17 mouse cellular contexts compared by ENCODE assay signal in the genomic region with DNA sequence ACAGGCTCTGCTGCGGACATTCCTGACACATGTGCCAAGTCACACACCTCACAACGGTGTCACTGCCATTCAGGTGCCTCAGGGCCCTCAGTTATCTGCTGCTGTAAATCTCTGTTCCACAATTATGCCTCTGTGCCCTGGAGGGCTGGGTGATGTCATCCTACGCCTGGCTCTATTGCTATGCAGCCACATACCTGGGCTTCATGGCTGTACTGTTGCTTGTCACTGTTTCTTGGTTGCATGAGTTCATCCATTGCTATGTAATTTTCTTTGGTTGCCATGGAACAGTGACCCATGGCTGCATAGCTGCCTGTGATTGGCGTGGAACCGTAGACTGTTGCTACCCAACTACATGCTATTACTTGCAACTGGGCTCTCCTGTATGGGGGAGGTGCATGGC. TPM values are rescaled to one million over a fixed set of nuclear protein-coding genes. Genes with fewer than 3 reads are reported as not detected.
DNase-seq lines count a peak whose midpoint lies in the region; ATAC-seq and TF ChIP-seq lines count a peak whose summit lies in the region.
"Had no signal": no experiment of that assay in that cellular context is flagged by ENCODE, and none has a peak within 500 bp of the region (broad histone marks: within the 10 kb centered on the region; RNA-seq: fewer than 3 reads in every experiment).

No protein-coding gene starts in this region.

- no peaks in the 10 kb centered on the region for H3K36me3 ChIP-seq in intestine, embryonic 16.5 days (ENCODE audit: control insufficient read depth, insufficient read depth, low read length)
- H3K36me3 ChIP-seq in intestine, embryonic 15.5 days = no peaks in the 10 kb centered on the region
- no peaks in the 10 kb centered on the region for H3K36me3 ChIP-seq in neural tube, embryonic 13.5 days
- no peaks in the 10 kb centered on the region for H3K36me3 ChIP-seq in neural tube, embryonic 15.5 days
- no peaks in the 10 kb centered on the region for H3K36me3 ChIP-seq in forebrain, embryonic 16.5 days (ENCODE audit: control insufficient read depth, insufficient read depth)
- H3K36me3 ChIP-seq in midbrain, postnatal 0 days (ENCODE audit: insufficient read depth, low read length) = no peaks in the 10 kb centered on the region
- H3K36me3 ChIP-seq: heart, embryonic 13.5 days; hindbrain, embryonic 15.5 days had no signal

- 66% methylated on average over 5 of the region's 5 CpGs for WGBS in intestine, embryonic 16.5 days
- WGBS in intestine, embryonic 15.5 days = 67% methylated on average over 5 of the region's 5 CpGs
- 58% methylated on average over 5 of the region's 5 CpGs for WGBS in neural tube, embryonic 13.5 days
- 65% methylated on average over 5 of the region's 5 CpGs for WGBS in neural tube, embryonic 15.5 days
- WGBS in forebrain, embryonic 16.5 days = 72% methylated on average over 5 of the region's 5 CpGs
- WGBS in midbrain, postnatal 0 days = 65% methylated on average over 5 of the region's 5 CpGs

- no peak overlapping the region for H3K4me3 ChIP-seq in intestine, embryonic 16.5 days (ENCODE audit: low read length)
- H3K4me3 ChIP-seq in intestine, embryonic 15.5 days (replicated peaks) = no peak overlapping the region
- no peak overlapping the region for H3K4me3 ChIP-seq in neural tube, embryonic 13.5 days
- no peak overlapping the region for H3K4me3 ChIP-seq in neural tube, embryonic 15.5 days (replicated peaks)
- no peak overlapping the region for H3K4me3 ChIP-seq in forebrain, embryonic 16.5 days (replicated peaks; ENCODE audit: low read length)
- H3K4me3 ChIP-seq in midbrain, postnatal 0 days (ENCODE audit: low read depth, low read length) = no peak overlapping the region
- H3K4me3 ChIP-seq: heart, embryonic 13.5 days; hindbrain, embryonic 15.5 days had no signal

- H3K4me2 ChIP-seq in intestine, embryonic 16.5 days (ENCODE audit: low read depth, low read length) = no peak overlapping the region
- H3K4me2 ChIP-seq in intestine, embryonic 15.5 days (replicated peaks) = no peak overlapping the region
- H3K4me2 ChIP-seq in neural tube, embryonic 13.5 days = no peak overlapping the region
- H3K4me2 ChIP-seq in neural tube, embryonic 15.5 days = no peak overlapping the region
- no peak overlapping the region for H3K4me2 ChIP-seq in forebrain, embryonic 16.5 days (ENCODE audit: low read length)
- no peak overlapping the region for H3K4me2 ChIP-seq in midbrain, postnatal 0 days (ENCODE audit: low read depth, low read length, poor library complexity, severe bottlenecking)
- H3K4me2 ChIP-seq: heart, embryonic 13.5 days; hindbrain, embryonic 15.5 days had no signal

- no peak overlapping the region for H3K9ac ChIP-seq in intestine, embryonic 16.5 days (ENCODE audit: low read depth, low read length)
- no peak overlapping the region for H3K9ac ChIP-seq in intestine, embryonic 15.5 days
- no peak overlapping the region for H3K9ac ChIP-seq in neural tube, embryonic 13.5 days
- no peak overlapping the region for H3K9ac ChIP-seq in neural tube, embryonic 15.5 days (replicated peaks)
- no peak overlapping the region for H3K9ac ChIP-seq in forebrain, embryonic 16.5 days (replicated peaks; ENCODE audit: low read depth, low read length)
- no peak overlapping the region for H3K9ac ChIP-seq in midbrain, postnatal 0 days (replicated peaks; ENCODE audit: low read length, poor library complexity, severe bottlenecking)
- H3K9ac ChIP-seq: heart, embryonic 13.5 days; hindbrain, embryonic 15.5 days had no signal

- no peaks in the 10 kb centered on the region for H3K27me3 ChIP-seq in intestine, embryonic 16.5 days (replicated peaks; ENCODE audit: control insufficient read depth, insufficient read depth, low read length)
- H3K27me3 ChIP-seq in intestine, embryonic 15.5 days (replicated peaks) = no peaks in the 10 kb centered on the region
- peaks cover 17% of the 10 kb centered on the region for H3K27me3 ChIP-seq in neural tube, embryonic 13.5 days
- H3K27me3 ChIP-seq in neural tube, embryonic 15.5 days (replicated peaks) = peaks cover 7% of the 10 kb centered on the region; the same call in 1 of the 2 replicates
- no peaks in the 10 kb centered on the region for H3K27me3 ChIP-seq in forebrain, embryonic 16.5 days (replicated peaks; ENCODE audit: control insufficient read depth, insufficient read depth, low read length)
- no peaks in the 10 kb centered on the region for H3K27me3 ChIP-seq in midbrain, postnatal 0 days (ENCODE audit: insufficient read depth, low read length)
- H3K27me3 ChIP-seq: hindbrain, embryonic 15.5 days had no signal

- TF ChIP-seq CTCF in midbrain, postnatal 0 days (IDR thresholded peaks at IDR 0.05) = no peak

- no peaks in the 10 kb centered on the region for H3K9me3 ChIP-seq in intestine, embryonic 16.5 days (ENCODE audit: control insufficient read depth, low read length)
- H3K9me3 ChIP-seq in intestine, embryonic 15.5 days = no peaks in the 10 kb centered on the region
- no peaks in the 10 kb centered on the region for H3K9me3 ChIP-seq in neural tube, embryonic 13.5 days
- H3K9me3 ChIP-seq in neural tube, embryonic 15.5 days (replicated peaks) = no peaks in the 10 kb centered on the region
- no peaks in the 10 kb centered on the region for H3K9me3 ChIP-seq in forebrain, embryonic 16.5 days (ENCODE audit: control insufficient read depth, low read length)
- H3K9me3 ChIP-seq in midbrain, postnatal 0 days (ENCODE audit: low read length) = no peaks in the 10 kb centered on the region
- H3K9me3 ChIP-seq: heart, embryonic 13.5 days; hindbrain, embryonic 15.5 days had no signal

- no peaks in the 10 kb centered on the region for H3K4me1 ChIP-seq in intestine, embryonic 16.5 days (ENCODE audit: control insufficient read depth, insufficient read depth, low read length)
- H3K4me1 ChIP-seq in intestine, embryonic 15.5 days (replicated peaks) = no peaks in the 10 kb centered on the region
- H3K4me1 ChIP-seq in neural tube, embryonic 13.5 days (replicated peaks) = peaks cover 53% of the 10 kb centered on the region
- peaks cover 36% of the 10 kb centered on the region for H3K4me1 ChIP-seq in neural tube, embryonic 15.5 days
- H3K4me1 ChIP-seq in forebrain, embryonic 16.5 days (replicated peaks; ENCODE audit: control insufficient read depth, insufficient read depth, low read length) = peaks cover 42% of the 10 kb centered on the region
- peaks cover 15% of the 10 kb centered on the region for H3K4me1 ChIP-seq in midbrain, postnatal 0 days (ENCODE audit: insufficient read depth, low read length)

- peak; percentile 40 for DNase-seq in midbrain, postnatal 0 days (ENCODE audit: low spot score)
- DNase-seq in left cerebral cortex, adult 8-10 months (ENCODE audit: low spot score in 2 of 2) = no peak
- DNase-seq in urinary bladder, adult 18-20 months (ENCODE audit: low spot score in 2 of 2) = no peak
- DNase-seq: adrenal gland, postnatal 10 days; cerebellum, adult 8-10 months; gastrocnemius, postnatal 36 days; lung, adult 18-20 months; lung, postnatal 36 days; thymus, adult 2 months had no signal

- no peak overlapping the region for H3K27ac ChIP-seq in intestine, embryonic 16.5 days (ENCODE audit: low read length)
- no peak overlapping the region for H3K27ac ChIP-seq in intestine, embryonic 15.5 days
- H3K27ac ChIP-seq in neural tube, embryonic 13.5 days (replicated peaks) = no peak overlapping the region
- H3K27ac ChIP-seq in neural tube, embryonic 15.5 days (replicated peaks) = no peak overlapping the region
- H3K27ac ChIP-seq in forebrain, embryonic 16.5 days (ENCODE audit: low read length) = peak overlapping the region; percentile 17; the same call in 1 of the 2 replicates
- no peak overlapping the region for H3K27ac ChIP-seq in midbrain, postnatal 0 days (ENCODE audit: low read depth, low read length)
- H3K27ac ChIP-seq: heart, embryonic 13.5 days; hindbrain, embryonic 15.5 days had no signal

- peak; percentile 42; the same call in 1 of the 2 replicates for ATAC-seq in intestine, embryonic 16.5 days
- ATAC-seq in intestine, embryonic 15.5 days = no peak
- ATAC-seq in neural tube, embryonic 13.5 days (ENCODE audit: low read depth) = peak; percentile 11; the same call in 1 of the 2 replicates
- ATAC-seq in neural tube, embryonic 15.5 days (ENCODE audit: low FRiP score) = no peak
- ATAC-seq in forebrain, embryonic 16.5 days = no peak
- ATAC-seq in midbrain, postnatal 0 days (ENCODE audit: low FRiP score) = peak; percentile 18

RNA-seq across cellular contexts. Expression of a gene that starts 7.9 kb away (rescaled TPM):
- 2.6 and 3.3 TPM in 2 replicates for polyA plus RNA-seq in intestine, embryonic 16.5 days (2015; fragmentation: Nextera tagmentation; extraction: Ambion mirVana)
- 4.5 and 4.6 TPM in 2 replicates for polyA plus RNA-seq in intestine, embryonic 15.5 days (2015; fragmentation: Nextera tagmentation; extraction: Ambion mirVana)
- polyA plus RNA-seq in neural tube, embryonic 13.5 days (2015; fragmentation: Nextera tagmentation; extraction: Ambion mirVana) = 47.5 and 48.5 TPM in 2 replicates
- 20.6 and 21.5 TPM in 2 replicates for polyA plus RNA-seq in neural tube, embryonic 15.5 days (2015; fragmentation: Nextera tagmentation; extraction: Ambion mirVana)
- 9.2 and 11.7 TPM in 2 replicates for polyA plus RNA-seq in forebrain, embryonic 16.5 days (2015; fragmentation: Nextera tagmentation; extraction: Ambion mirVana)
- total RNA-seq in midbrain, postnatal 0 days (2014; rRNA removed) = 19.6 and 20.8 TPM in 2 replicates
- polyA plus RNA-seq in midbrain, postnatal 0 days (2015; fragmentation: Nextera tagmentation; extraction: Ambion mirVana) = 8.8 and 9.2 TPM in 2 replicates
- total RNA-seq in left cerebral cortex, adult 8-10 months (2022) = 10 to 100 TPM; 11.4 to 13.9 (median 11.7) TPM
- total RNA-seq: monocyte, adult 5-6 weeks had no signal

RNA-seq across cellular contexts. Expression of a gene that starts 49.5 kb away (rescaled TPM):
- 6.4 and 22.4 TPM in 2 replicates for polyA plus RNA-seq in intestine, embryonic 16.5 days (2015; fragmentation: Nextera tagmentation; extraction: Ambion mirVana)
- 9.3 and 22.1 TPM in 2 replicates for polyA plus RNA-seq in intestine, embryonic 15.5 days (2015; fragmentation: Nextera tagmentation; extraction: Ambion mirVana)
- polyA plus RNA-seq in neural tube, embryonic 13.5 days (2015; fragmentation: Nextera tagmentation; extraction: Ambion mirVana) = 0.14 and 0.18 TPM in 2 replicates
- 1.9 and 4.9 TPM in 2 replicates for polyA plus RNA-seq in neural tube, embryonic 15.5 days (2015; fragmentation: Nextera tagmentation; extraction: Ambion mirVana)
- polyA plus RNA-seq in forebrain, embryonic 16.5 days (2015; fragmentation: Nextera tagmentation; extraction: Ambion mirVana) = 0.30 and 0.66 TPM in 2 replicates
- total RNA-seq in midbrain, postnatal 0 days (2014; rRNA removed) = 0.22 and 1.3 TPM in 2 replicates
- polyA plus RNA-seq in midbrain, postnatal 0 days (2015; fragmentation: Nextera tagmentation; extraction: Ambion mirVana) = 1.3 and 1.5 TPM in 2 replicates
- total RNA-seq in left cerebral cortex, adult 8-10 months (2022) = 1 to 10 TPM; 1.6 to 5.0 (median 2.9) TPM
- total RNA-seq: gastrocnemius, postnatal 36 days had no signal

Comparison
In these comparisons a context has a peak if more than half of its experiments do, and no peak if none do; other contexts are left out.
1. ATAC-seq: peak in intestine, embryonic 16.5 days (single experiment), neural tube, embryonic 13.5 days (single experiment) and midbrain, postnatal 0 days (single experiment); none in intestine, embryonic 15.5 days (single experiment), neural tube, embryonic 15.5 days (single experiment) and forebrain, embryonic 16.5 days (single experiment).